Mouse (Mus musculus) ES-Bruce4 (cell line): ENCODE measurements around the gene Tenm4. TPM values are rescaled to one million over a fixed set of nuclear protein-coding genes. Genes with fewer than 3 reads are reported as not detected.

Experiments
- H3K27ac ChIP-seq: 2 replicates; pipeline ENCODE4 v1.5.1; 2012; ENCODE audit warnings: low read length, inconsistent platforms; ENCODE audit not compliant: insufficient read depth
- H3K27me3 ChIP-seq: 2 replicates; pipeline ENCODE4 v1.6.1; 2012; ENCODE audit warnings: mild to moderate bottlenecking, low read length, inconsistent platforms; ENCODE audit not compliant: control insufficient read depth, poor library complexity, insufficient read depth, severe bottlenecking
- H3K36me3 ChIP-seq: 2 replicates; pipeline ENCODE4 v1.6.1; 2012; ENCODE audit warnings: inconsistent platforms, mild to moderate bottlenecking, low read length, moderate library complexity; ENCODE audit not compliant: control insufficient read depth, poor library complexity, insufficient read depth, severe bottlenecking
- H3K4me1 ChIP-seq: one replicate; pipeline ENCODE4 v1.8.1; 2011; ENCODE audit warnings: low read length; ENCODE audit not compliant: control insufficient read depth, insufficient read depth
- H3K4me3 ChIP-seq: 2 replicates; pipeline ENCODE4 v1.5.1; 2011; ENCODE audit warnings: low read depth, mild to moderate bottlenecking, low read length
- H3K9ac ChIP-seq: 2 replicates; pipeline ENCODE4 v1.6.1; 2012; ENCODE audit warnings: low read depth, mild to moderate bottlenecking, inconsistent platforms; ENCODE audit not compliant: poor library complexity, severe bottlenecking
- H3K9me3 ChIP-seq: replicated peaks from 2 replicates; pipeline ENCODE4 v1.6.1; 2012; ENCODE audit warnings: mild to moderate bottlenecking, low read length, inconsistent platforms; ENCODE audit not compliant: control insufficient read depth, poor library complexity, insufficient read depth, severe bottlenecking
- CTCF ChIP-seq: IDR thresholded peaks from one replicate; pipeline ENCODE4 v1.8.1; 2011; ENCODE audit warnings: low read depth, low read length
- EP300 ChIP-seq: IDR thresholded peaks from 2 replicates; pipeline ENCODE4 v1.6.1; 2011; ENCODE audit warnings: low read depth, low read length; ENCODE audit not compliant: insufficient read depth
- POLR2A ChIP-seq: IDR thresholded peaks from one replicate; pipeline ENCODE4 v1.8.1; 2011; ENCODE audit warnings: low read length; ENCODE audit not compliant: insufficient read depth
- polyA plus RNA-seq: library from polyadenylated mRNA; stranded (reverse); fragments of >200 nt; gene quantifications from 2 replicates; pipeline ENCODE4 v1.2.4, GENCODE M21; 2011; ENCODE audit warnings: low read depth; ENCODE audit not compliant: missing spikeins, insufficient read depth, insufficient read length

Gene Tenm4
- polyA plus RNA-seq, 1 experiment: 4.8 TPM

DNA sequence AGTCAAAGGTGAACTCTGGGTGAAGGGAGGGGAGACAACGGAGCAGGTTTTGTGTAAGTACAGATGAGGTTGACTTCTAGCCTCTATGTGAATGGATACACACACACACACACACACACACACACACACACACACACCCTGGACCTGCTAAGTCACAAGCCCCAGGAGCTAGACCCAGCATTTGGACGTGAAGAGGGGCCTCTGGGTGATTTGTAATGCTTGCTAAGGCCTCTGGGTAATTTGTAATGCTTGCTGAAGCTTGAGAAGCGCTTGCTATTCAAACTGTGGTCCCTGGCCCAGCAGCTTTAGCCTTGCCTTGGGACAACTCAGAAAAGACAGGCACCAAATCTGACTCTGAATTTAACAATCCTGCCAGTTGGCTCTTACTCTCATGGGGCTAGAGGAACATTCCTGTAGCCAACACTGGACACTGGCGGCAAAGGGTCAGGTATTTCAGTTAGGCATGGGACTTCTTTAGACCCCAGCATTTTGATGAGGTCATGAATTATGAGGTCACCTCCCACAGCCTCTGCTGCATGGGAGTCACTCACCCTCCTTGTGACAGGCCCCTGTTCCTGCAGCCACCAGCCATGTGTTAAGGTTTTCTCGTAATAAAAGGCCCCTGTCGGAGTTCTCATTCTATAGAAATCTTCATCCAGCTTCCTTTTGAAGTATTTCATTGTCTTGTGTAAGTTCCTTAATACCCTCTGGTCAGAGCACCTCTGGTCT, 237.3 kb downstream of the Tenm4 start:
- H3K27ac ChIP-seq: no peak overlapping the region

DNA sequence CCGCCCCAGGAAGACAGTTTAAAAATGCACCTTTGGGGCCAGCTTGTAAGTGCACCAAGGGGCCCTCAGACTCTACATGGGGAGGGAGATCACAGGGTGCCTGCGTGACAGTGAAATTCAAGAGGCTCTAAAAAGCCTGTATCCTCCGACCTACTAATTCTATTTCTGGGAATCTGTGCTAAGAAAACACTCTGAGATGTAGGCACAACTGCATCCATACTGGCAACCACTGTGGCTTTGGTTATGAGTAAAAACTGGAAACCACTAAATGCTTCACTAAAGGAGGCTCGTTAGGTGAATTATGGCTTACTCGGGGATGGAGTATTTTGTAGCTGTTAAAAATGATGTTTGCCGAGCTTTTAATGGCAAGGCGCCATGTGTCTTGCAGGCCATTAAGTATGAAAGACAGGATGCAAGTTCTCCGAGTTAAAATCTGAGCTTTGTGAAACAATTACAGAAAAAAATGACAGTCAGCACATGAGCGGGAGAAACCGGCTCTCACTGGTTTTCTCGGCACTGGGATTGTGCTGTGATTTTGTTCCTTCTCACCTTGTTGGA, 238.4 kb downstream of the Tenm4 start:
- Histone ChIP-seq H3K36me3 (no peaks in the 10 kb centered on the region), H3K4me3 (no peak overlapping the region), H3K4me1 (no peaks in the 10 kb centered on the region), H3K9me3 (no peaks in the 10 kb centered on the region), H3K9ac (no peak overlapping the region), H3K27me3 (no peaks in the 10 kb centered on the region), H3K27ac (no peak overlapping the region)
- TF ChIP-seq CTCF: no peak
- TF ChIP-seq POLR2A: no peak
- no peak for TF ChIP-seq EP300

More for the DNA sequence above, 237.3 kb downstream of the Tenm4 start:
- no peaks in the 10 kb centered on the region for H3K9me3 ChIP-seq
- TF ChIP-seq CTCF (no peak), POLR2A (no peak), EP300 (no peak)
- H3K4me1 ChIP-seq: no peaks in the 10 kb centered on the region
- no peaks in the 10 kb centered on the region for H3K36me3 ChIP-seq
- no peak overlapping the region for H3K4me3 ChIP-seq
- H3K9ac ChIP-seq: no peak overlapping the region
- no peaks in the 10 kb centered on the region for H3K27me3 ChIP-seq

DNA sequence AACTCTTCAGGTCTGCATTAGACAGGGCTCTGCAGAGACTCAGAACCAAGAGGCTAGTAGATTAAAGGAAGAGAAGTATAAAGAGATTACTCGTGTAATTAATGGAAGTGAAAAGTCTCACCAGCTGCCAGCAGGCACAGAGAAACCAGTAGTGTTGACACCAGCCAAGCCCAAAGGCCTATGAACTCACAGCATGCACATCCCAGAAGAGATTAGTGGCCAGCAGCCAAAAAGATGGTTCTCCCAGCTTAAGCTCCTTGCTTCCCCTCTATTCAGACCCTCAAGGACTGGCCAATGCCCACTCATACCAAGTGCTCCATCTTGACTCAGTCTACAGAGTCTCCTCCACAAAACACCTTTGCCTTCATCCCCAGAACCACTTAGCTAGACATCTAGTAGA, 242.8 kb downstream of the Tenm4 start:
- H3K9me3 ChIP-seq: no peaks in the 10 kb centered on the region
- no peaks in the 10 kb centered on the region for H3K27me3 ChIP-seq
- H3K36me3 ChIP-seq: no peaks in the 10 kb centered on the region
- H3K9ac ChIP-seq: no peak overlapping the region
- no peak overlapping the region for H3K4me3 ChIP-seq
- H3K27ac ChIP-seq: no peak overlapping the region
- no peaks in the 10 kb centered on the region for H3K4me1 ChIP-seq
- no peak for TF ChIP-seq POLR2A
- TF ChIP-seq CTCF: no peak
- TF ChIP-seq EP300: no peak

DNA sequence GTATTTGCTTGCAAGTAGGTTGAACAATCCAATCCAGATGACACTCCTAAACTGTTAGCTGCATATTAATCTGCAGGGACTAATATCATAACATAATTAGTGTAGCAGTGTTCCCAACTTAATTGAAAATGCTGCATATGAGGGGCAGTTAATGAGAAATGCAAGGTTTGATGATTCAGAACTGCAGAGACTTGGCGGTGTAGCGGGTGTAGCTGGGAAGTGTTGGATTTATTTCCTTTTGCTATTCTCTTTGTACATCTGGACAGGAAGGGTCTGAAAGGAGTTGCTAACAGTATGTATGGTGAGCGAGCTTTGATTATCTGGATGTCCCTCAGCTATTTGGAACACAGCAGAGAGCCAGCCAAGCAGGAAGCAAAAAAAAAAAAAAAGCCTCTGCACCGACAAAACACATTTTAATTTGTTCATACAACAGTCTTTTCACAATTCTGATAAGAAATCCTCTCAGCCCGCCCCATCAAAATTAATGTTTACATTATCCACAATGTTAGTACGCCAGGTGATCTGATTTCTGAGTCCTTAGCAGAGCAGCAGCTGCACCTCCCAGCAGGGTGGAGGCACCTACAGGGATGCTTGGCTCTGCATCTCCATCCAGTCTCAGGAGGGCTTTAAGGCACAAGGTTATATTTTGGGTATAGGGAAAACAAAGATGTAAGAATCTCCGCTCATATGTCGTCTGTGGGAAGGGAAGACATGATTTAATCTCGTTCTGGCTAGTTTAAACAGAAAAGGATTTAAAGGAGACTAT, 243.4 kb downstream of the Tenm4 start:
- Histone ChIP-seq H3K9ac (no peak overlapping the region), H3K27ac (no peak overlapping the region), H3K4me1 (no peaks in the 10 kb centered on the region)

DNA sequence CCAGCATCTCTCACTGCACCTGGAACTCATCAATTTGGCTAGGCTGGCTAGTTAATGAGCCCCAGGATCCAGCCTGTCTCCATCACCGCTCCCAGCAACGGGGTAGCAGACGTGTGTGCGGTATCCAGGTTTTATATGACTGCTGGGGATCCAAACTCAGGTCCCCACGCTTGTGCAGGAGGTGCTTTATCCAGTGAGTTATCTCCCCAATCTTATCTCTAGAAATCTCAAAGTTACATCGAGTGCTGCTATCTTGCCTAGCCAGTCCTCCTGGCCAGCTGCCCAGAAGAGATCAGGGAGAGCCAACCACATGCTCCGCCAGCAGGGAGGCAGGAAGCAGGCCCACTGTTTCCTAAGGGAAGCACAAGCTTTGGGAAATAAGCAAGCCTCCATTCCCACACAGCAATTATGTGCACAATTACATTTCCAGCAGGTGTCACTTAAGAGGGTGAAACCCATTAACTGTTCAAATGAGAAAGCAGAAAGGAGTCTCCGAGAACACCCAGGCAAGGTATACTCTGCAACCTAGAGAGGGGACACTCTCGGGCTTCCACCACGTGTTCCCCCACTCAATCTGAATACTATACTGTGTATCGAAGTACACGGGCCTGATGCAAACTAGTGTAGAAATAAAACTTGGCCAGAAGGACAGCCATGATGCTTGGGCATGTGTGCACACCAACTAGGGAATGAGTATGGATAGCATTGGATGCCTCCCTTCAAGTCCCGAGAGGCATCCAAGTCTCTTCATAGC, 246.4 kb downstream of the Tenm4 start:
- no peaks in the 10 kb centered on the region for H3K9me3 ChIP-seq
- no peak overlapping the region for H3K27ac ChIP-seq
- TF ChIP-seq EP300: no peak
- TF ChIP-seq POLR2A: no peak
- TF ChIP-seq CTCF: no peak
- no peak overlapping the region for H3K4me3 ChIP-seq
- H3K4me1 ChIP-seq: no peaks in the 10 kb centered on the region
- no peaks in the 10 kb centered on the region for H3K36me3 ChIP-seq
- H3K27me3 ChIP-seq: no peaks in the 10 kb centered on the region
- H3K9ac ChIP-seq: no peak overlapping the region

More for the DNA sequence above, 243.4 kb downstream of the Tenm4 start:
- H3K9me3 ChIP-seq: no peaks in the 10 kb centered on the region
- TF ChIP-seq CTCF (no peak), EP300 (no peak), POLR2A (no peak)
- no peaks in the 10 kb centered on the region for H3K27me3 ChIP-seq
- no peak overlapping the region for H3K4me3 ChIP-seq
- H3K36me3 ChIP-seq: no peaks in the 10 kb centered on the region
